Mouse (Mus musculus): ENCODE measurements around the gene Khdc4. TPM values are rescaled to one million over a fixed set of nuclear protein-coding genes. Genes with fewer than 3 reads are reported as not detected.

Gene Khdc4
- total and polyA plus RNA-seq, 3 experiments: 47.4 to 71.0 TPM; not detected in 1

DNA sequence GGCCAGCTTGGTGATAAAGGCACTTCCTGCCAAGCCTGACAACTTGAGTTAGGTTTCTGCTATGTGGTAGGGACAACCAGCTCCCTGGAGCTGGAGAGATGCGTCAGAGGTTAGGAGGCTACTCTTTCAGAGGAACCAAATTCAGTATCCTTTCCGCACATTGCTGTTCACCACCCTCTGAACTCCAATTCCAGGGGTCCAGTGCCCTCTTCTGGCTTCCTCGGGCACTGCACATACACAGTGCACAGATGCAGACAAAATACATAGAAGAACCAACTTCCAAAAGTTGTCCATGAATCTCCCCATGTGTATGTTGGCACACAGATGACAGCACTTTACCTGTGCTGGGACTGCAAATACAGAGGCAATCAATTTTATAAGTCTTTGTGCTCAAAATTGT is 53.0 kb downstream of the Khdc4 start (continued):
- TF ChIP-seq ZC3H11A (IDR thresholded peaks at IDR 0.05; ENCODE audit: low read depth, low read length) (peak; percentile 92), SMC3 (IDR thresholded peaks at IDR 0.05; ENCODE audit: low read depth, low read length) (peak; percentile 88), USF2 (IDR thresholded peaks at IDR 0.05; ENCODE audit: borderline replicate concordance in 1 of 2, insufficient read depth in 1 of 2, low read depth in 1 of 2, low read length in 2 of 2) (no peak)

DNA sequence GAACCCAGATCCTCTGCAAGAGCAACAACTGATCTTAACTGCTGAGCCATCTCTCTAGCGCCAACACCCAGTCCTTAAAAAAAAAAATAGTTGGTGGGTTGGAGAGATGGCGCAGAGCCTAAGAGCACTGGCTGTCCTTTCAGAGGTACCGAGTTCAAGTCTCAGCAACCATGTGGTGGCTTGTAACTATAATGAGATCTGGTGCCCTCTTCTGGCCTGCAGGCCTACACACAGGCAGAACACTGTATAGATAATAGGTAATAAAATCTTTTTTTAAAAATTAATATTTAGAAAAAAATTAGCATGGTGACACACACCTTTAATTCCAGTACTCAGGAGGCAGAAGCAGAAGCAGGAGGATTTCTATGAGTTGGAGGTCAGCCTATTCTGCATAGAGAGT is 54.5 kb downstream of the Khdc4 start:
- peak; percentile 40 for DNase-seq (ENCODE audit: low read depth, low spot score)
- no peak overlapping the region for H3K9ac ChIP-seq (ENCODE audit: control insufficient read depth, low read depth, low read length, poor library complexity, severe bottlenecking)
- H3K27me3 ChIP-seq (ENCODE audit: control insufficient read depth in 1 of 2, insufficient read depth in 2 of 2, low read length in 2 of 2): no peaks in the 10 kb centered on the region
- H3K27ac ChIP-seq (ENCODE audit: control insufficient read depth, low read depth, low read length): no peak overlapping the region
- H3K36me3 ChIP-seq (ENCODE audit: control insufficient read depth in 1 of 2, insufficient read depth in 2 of 2, low read length in 2 of 2): no peaks in the 10 kb centered on the region
- H3K79me2 ChIP-seq (ENCODE audit: control insufficient read depth, insufficient read depth, low read length, poor library complexity): no peaks in the 10 kb centered on the region
- no peak overlapping the region for H3K4me3 ChIP-seq (ENCODE audit: control insufficient read depth in 1 of 2, insufficient read depth in 1 of 2, low read depth in 2 of 2, low read length in 2 of 2)
- peaks cover 0 to 5% of the 10 kb centered on the region in 2 experiments; a peak in 2 of 4 replicates for H3K4me1 ChIP-seq (ENCODE audit: control insufficient read depth in 1 of 2, insufficient read depth in 2 of 2, low read length in 2 of 2)
- H3K9me3 ChIP-seq (replicated peaks; ENCODE audit: insufficient read depth, low read length): no peaks in the 10 kb centered on the region
- TF ChIP-seq USF1 (IDR thresholded peaks at IDR 0.05; ENCODE audit: low read depth, low read length): no peak
- no peak for TF ChIP-seq POLR2A (IDR thresholded peaks at IDR 0.05; ENCODE audit: control insufficient read depth in 1 of 2, insufficient read depth in 1 of 2, low read depth in 1 of 2, low read length in 2 of 2, poor library complexity in 1 of 2)
- 0 out of 2 replicates have a peak, but pooled peaks have one; percentile 29 for TF ChIP-seq ZNF384 (IDR thresholded peaks at IDR 0.05; ENCODE audit: low read depth, low read length)
- peak; percentile 40; the same call in 1 of the 2 replicates for TF ChIP-seq ZC3H11A (IDR thresholded peaks at IDR 0.05; ENCODE audit: low read depth, low read length)
- no peak for TF ChIP-seq MXI1 (IDR thresholded peaks at IDR 0.05; ENCODE audit: low read depth, low read length)
- peak; percentile 83; the same call in 1 of the 2 replicates for TF ChIP-seq MYC (IDR thresholded peaks at IDR 0.05; ENCODE audit: low read depth, low read length)
- no peak for TF ChIP-seq TCF12 (IDR thresholded peaks at IDR 0.05; ENCODE audit: low read depth, low read length)
- peak; percentile 60 for TF ChIP-seq SMC3 (IDR thresholded peaks at IDR 0.05; ENCODE audit: low read depth, low read length)
- no peak for TF ChIP-seq NELFE (IDR thresholded peaks at IDR 0.05; ENCODE audit: low read depth, low read length)
- TF ChIP-seq E2F4 (IDR thresholded peaks at IDR 0.05; ENCODE audit: borderline replicate concordance, low read depth, low read length): no peak
- TF ChIP-seq TBP (IDR thresholded peaks at IDR 0.05; ENCODE audit: low read depth, low read length): no peak
- peak; percentile 41 to 62 (median 60) for TF ChIP-seq CTCF (IDR thresholded peaks at IDR 0.05 in 2 of 3, conservative IDR thresholded peaks at IDR 0.05 in 1 of 3; ENCODE audit: control insufficient read depth in 1 of 3, insufficient read depth in 1 of 3, low read depth in 2 of 3, low read length in 3 of 3, poor library complexity in 1 of 3, severe bottlenecking in 1 of 3)
- TF ChIP-seq CHD1 (IDR thresholded peaks at IDR 0.05; ENCODE audit: low read depth, low read length): no peak
- peak; percentile 49 for TF ChIP-seq RAD21 (IDR thresholded peaks at IDR 0.05; ENCODE audit: low read depth, low read length)

DNA sequence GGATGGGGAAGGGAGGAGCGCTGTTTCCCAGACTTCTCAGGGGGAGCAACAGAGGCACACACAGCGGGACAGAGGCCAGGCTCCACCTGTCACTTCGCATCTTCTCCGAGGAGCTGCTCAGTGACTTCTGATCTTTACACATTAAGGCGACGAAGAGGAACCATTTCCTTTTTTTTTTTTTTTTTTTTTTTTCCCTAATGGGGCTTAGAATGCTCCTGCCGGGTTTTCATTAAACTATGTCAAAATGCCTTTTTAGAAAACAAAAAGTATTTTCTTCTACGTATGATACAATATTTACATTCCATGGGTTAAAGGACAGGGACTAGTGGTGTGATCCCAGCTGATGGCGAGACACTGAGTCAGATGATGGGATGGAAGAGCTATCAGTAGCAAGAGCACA is 59.9 kb downstream of the Khdc4 start:
- 0 out of 2 replicates have a peak, but pooled peaks have one; percentile 16 for TF ChIP-seq ZKSCAN1 (IDR thresholded peaks at IDR 0.05; ENCODE audit: low read depth, low read length)
- TF ChIP-seq USF1 (IDR thresholded peaks at IDR 0.05; ENCODE audit: low read depth, low read length): no peak; the same call in 1 of the 2 replicates
- TF ChIP-seq NELFE (IDR thresholded peaks at IDR 0.05; ENCODE audit: low read depth, low read length): no peak
- peak; percentile 47; the same call in 1 of the 2 replicates for TF ChIP-seq ETS1 (IDR thresholded peaks at IDR 0.05; ENCODE audit: low read depth, low read length)
- TF ChIP-seq ZNF384 (IDR thresholded peaks at IDR 0.05; ENCODE audit: low read depth, low read length): peak; percentile 95
- no peaks in the 10 kb centered on the region for H3K27me3 ChIP-seq (ENCODE audit: control insufficient read depth in 1 of 2, insufficient read depth in 2 of 2, low read length in 2 of 2)
- peaks cover 0 to 7% of the 10 kb centered on the region in 2 experiments; a peak in 2 of 4 replicates for H3K36me3 ChIP-seq (ENCODE audit: control insufficient read depth in 1 of 2, insufficient read depth in 2 of 2, low read length in 2 of 2)
- peaks cover 0 to 21% of the 10 kb centered on the region in 2 experiments; a peak in 3 of 4 replicates for H3K4me1 ChIP-seq (ENCODE audit: control insufficient read depth in 1 of 2, insufficient read depth in 2 of 2, low read length in 2 of 2)
- no peaks in the 10 kb centered on the region for H3K9me3 ChIP-seq (replicated peaks; ENCODE audit: insufficient read depth, low read length)
- no peak for DNase-seq (ENCODE audit: low read depth, low spot score)
- peak overlapping the region; percentile 72 for H3K9ac ChIP-seq (ENCODE audit: control insufficient read depth, low read depth, low read length, poor library complexity, severe bottlenecking)
- peak overlapping the region; percentile 55 to 79 for H3K4me3 ChIP-seq (ENCODE audit: control insufficient read depth in 1 of 2, insufficient read depth in 1 of 2, low read depth in 2 of 2, low read length in 2 of 2)
- H3K79me2 ChIP-seq (ENCODE audit: control insufficient read depth, insufficient read depth, low read length, poor library complexity): no peaks in the 10 kb centered on the region; the same call in 1 of the 2 replicates
- peak overlapping the region; percentile 58; the same call in 1 of the 2 replicates for H3K27ac ChIP-seq (ENCODE audit: control insufficient read depth, low read depth, low read length)

All from MEL (cell line).